Mouse (Mus musculus): ENCODE results near the gene Dnttip1.
"Not testable (repeated sequence)": the region's sequence is repeated elsewhere in the genome, so short reads cannot be mapped to it uniquely, and the experiment has no call there.

The Dnttip1 gene

DNA sequence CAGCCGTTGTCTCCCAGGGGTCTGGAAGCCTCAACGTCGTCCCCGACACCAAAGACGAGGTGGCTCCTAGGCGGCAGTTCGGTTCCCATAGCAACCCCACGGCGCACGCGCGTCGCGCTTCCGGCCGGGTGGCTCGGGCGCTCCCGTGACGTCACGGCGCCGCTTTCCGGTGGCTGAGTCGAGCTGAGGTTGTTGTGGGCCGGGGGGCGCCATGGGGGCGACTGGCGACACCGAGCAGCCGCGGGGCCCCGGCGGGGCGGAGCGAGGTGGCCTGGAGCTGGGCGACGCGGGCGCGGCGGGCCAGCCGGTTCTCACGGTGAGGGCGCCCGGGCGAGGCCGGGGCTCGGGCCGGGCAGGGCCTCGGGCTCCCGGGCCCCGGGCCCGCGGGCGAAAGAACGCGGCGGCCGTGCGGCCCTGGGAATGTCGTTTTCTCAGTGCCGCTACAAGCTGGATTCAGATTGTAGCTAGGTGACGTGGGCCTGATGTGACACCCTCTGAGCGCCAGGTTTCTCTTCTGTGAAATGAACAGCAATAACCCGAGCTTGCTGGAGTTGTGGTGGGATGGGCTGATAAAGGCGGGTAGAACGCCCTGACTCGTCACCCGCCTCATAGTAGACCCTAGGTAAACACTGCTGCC is at the start of gene Dnttip1, which contains the start of gene Wfdc3:
Gene Dnttip1 (plus strand): TSS at position 141 of the 637 bp plus-strand sequence.
Gene Wfdc3 (minus strand): TSS at position 89 of the 637 bp plus-strand sequence.
- peak; percentile 94 to 96 for DNase-seq

DNA sequence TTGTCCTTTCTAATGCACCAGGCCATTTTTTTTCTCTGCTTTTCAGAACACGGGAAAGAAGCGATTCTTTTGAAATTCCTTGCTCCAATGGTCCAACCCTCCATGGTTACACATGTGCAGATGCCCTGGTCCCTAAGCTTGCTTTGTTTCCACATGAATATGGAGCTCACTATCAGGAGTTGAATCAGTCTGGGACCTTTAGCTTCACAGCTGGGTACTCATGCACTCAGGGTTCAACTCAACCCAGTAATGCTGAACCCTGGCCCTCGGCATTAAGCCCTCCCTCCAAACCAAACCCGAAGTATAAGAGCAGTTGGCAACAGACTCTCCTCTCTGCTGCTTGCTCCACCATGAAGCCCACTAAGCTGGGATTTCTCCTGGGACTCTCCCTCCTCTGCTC is 47.6 kb upstream of the Dnttip1 start, which contains the start of gene Spint4:
Gene Spint4 (plus strand): TSS at position 301 of the 400 bp plus-strand sequence.
- DNase-seq, result no peak

DNA sequence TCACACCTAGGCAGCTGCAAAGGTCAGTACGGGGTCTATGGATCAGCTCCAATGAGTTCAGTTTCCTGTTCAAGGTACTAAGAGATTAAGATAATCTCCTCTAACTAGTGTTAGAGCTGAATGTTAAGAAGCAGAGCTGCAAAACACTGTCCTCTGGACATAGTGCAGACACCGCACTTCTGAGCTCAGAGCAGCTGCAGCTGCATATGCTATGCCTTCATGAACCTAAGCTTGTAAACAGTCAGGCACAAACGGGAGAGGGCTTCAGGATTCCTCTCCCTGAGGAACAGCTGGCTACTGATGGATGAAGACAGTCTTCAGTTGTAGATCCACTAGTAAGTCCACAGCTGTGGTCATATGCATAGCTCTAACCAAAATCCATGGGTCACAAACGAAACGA is 44.8 kb upstream of the Dnttip1 start:
- no peak for DNase-seq

DNA sequence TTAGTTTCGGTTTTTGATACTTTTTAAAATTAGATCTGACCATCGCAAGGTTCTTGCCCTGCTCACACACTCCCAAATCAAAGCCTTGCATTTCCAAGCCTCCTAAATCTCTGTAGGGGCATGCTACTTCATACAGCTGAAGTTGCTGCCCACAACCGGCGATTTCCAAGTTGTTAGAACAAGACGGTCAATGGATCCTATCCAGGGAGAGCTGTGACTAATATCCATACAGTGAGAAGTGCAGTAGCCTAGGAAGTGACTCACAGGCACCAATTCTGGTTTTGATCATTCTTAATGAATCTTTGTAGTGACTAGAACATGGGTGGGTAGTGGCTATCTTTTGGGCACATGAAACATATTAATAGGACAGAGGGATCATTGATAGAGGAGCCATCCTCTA is 44.0 kb upstream of the Dnttip1 start:
- DNase-seq, result no peak

DNA sequence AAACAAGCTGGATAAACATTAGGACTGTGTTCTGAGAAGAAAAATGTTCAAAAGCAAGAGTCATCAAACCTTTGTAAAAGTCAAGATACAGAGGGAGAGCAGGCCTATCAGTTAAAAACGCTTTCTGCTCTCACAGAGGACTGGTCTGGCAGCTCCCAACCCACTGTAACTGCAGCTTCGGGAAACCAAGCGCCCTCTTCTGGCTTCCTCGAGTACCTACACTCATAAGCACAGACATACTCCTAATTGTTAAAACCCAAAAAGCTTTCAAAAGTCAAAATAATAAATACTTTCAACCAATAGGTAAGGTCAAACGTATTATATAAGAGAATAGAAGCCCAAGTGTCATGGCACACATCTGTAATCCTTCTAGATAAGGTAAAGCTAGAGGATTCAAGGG is 41.5 kb upstream of the Dnttip1 start:
- DNase-seq, result no peak

DNA sequence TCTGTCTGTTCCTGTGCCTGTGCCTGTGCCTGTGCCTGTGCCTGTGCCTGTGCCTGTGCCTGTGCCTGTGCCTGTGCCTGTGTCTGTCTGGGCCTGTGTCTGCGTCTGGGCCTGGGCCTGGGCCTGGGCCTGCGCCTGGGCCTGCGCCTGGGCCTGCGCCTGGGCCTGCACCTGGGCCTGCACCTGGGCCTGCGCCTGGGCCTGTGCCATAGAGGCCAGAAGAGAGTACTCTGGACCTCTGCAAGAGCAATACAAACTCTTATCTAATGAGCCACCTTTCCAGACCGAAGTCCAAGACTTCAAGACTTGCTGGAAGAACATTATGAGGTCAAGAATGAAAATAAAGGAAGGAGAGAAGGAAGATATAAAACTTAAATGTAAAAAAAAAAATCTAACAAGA is 40.5 kb upstream of the Dnttip1 start:
- DNase-seq, result no peak

DNA sequence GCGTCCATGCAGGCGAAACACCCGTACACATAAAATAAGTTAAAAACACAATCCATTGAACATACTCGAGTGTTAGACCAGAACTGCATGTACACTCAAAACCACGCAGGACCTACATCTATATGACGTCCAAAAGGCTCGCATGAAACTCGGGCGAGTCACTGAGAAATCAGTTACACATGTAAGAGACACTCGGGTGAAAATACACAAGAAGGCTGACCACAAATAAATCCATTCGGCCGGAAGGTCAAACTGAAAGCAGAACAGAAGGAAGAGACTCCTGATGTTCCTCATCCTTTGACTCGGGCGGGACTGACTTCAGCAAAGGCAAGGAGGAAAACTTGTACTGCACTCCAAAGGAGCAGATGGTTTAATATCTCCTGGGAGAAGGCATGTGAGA is 39.8 kb upstream of the Dnttip1 start:
- no peak for DNase-seq

DNA sequence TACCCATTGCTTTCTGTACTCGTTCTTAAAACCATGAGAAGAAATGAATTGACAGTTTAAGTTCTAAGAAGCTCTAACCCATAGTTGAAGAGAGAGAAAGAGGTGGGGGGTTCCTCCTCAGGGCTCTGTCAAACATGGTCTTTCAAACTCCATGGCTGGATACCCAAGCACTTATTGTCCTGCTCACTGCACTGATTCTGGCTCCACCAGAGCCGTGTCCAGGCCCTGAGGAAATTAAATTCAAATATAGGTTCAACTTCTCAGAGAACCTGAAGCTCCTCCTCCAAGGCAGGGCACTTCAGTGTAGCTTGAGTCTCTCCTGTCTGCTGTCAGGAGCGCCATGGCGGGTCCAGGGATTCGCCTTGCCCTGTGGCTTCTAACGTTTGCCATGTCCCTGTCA is 30.8 kb upstream of the Dnttip1 start, which contains the start of gene Spint5:
Gene Spint5 (plus strand): TSS at position 301 of the 400 bp plus-strand sequence.
- DNase-seq, result no peak

DNA sequence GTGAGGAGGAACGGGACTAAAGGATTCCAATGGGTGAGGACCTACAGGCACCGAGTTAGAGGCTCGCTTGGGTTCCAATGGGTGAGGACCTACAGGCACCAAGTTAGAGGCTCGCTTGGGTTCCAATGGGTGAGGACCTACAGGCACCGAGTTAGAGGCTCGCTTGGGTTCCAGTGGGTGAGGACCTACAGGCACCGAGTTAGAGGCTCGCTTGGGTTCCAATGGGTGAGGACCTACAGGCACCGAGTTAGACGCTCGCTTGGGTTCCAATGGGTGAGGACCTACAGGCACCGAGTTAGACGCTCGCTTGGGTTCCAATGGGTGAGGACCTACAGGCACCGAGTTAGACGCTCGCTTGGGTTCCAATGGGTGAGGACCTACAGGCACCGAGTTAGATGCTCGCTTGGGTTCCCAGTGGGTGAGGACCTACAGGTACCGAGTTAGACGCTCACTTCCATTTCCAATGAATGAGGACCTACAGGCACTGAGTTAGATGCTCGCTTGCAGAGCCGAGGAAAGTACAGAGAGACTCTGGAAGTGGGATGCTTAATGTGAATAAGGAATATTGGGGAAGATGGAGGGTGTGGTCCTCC is 29.5 kb upstream of the Dnttip1 start:
- not testable (repeated sequence) for DNase-seq

DNA sequence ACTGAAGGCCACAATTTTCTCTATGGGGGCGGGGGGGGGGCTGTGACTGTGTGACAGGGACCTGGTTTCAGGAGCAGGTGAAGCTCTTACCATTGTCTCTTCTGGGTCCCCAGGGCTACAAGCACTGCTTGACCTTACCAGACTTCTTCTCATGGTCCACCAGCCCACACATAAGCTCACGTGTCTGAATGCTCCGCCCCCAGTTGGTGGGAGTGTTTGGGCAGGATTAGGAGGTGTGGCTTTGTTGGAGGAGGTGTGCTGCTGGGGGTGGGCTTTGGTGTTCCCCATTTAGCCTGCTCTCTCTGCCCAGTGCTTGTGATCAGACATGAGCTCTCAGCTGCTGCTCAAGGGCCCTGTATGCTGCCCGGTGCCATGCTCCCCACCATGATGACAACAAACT is 22.5 kb upstream of the Dnttip1 start:
- no peak for DNase-seq

DNA sequence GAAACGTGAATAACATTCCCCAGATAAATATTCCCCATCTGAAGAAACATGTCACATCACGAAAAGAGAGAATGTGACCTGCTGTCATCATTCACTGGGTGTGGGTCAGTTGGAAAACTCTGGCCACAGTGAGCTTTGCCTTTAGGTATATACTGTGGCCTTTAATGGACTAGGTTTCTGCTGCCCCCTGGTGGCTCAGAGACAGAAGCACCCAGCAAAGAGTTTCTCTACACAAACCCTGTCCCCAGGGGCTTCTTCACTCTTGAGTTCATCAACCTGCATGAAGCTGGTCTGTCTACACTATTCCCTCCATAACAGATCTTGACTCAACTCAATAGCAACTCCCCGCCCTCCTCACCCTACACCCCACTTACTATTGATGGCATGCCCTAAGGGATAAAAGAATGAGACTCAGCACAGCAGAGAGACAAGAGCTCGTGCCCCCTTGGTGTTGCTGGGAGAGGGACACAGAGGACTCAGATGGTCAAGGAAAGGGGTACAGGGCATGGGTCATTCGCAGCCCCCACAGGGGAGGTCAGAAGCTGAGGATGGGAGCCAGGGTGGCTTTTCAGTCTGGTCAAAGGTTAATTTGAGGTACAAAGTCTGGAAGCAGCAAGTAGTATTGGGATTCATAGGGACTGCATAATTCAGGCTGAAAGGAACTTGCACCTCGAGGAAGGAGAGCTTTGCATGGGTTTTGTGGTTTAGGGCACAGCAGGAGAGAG is 19.7 kb upstream of the Dnttip1 start:
- DNase-seq, result peak; percentile 57 to 77

DNA sequence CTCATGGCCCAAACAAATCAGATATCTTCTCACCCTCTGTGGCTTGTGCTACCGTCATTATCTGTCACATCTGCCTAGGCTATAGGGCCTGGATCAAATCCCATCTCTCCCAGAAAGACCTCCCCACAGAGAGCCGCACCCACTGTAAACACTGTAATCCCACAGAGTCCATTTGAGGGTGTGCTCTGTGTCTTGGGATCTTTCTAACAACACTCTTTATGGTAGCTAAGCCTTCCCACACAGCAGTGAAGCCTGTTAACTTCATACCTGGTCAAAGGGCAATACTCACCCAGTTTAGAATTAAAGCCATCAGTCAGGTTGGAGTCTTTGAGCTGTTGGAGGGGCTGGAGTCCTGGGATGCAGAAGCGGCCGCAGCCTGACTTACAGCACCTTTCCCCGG is 14.1 kb upstream of the Dnttip1 start:
- no peak for DNase-seq

DNA sequence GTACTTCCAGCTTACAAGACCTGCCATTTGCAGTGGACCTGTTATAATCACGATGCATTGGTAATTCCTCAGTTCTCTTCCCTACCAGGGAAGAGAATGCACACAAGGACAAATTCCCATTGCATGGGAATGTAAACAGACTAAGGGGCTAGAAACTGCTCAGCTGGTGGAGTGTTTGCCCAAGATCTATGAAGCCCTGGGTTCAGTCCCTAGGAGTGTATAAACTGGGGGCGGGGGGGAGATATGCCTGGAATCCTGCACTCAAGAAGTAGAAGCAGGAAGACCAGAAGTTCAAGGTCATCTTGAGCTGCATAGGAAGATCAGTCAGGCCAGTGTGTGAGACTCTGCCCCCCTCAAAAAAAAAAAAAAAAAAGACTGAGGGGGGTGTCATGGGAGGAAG is 12.5 kb upstream of the Dnttip1 start:
- no peak for DNase-seq

DNA sequence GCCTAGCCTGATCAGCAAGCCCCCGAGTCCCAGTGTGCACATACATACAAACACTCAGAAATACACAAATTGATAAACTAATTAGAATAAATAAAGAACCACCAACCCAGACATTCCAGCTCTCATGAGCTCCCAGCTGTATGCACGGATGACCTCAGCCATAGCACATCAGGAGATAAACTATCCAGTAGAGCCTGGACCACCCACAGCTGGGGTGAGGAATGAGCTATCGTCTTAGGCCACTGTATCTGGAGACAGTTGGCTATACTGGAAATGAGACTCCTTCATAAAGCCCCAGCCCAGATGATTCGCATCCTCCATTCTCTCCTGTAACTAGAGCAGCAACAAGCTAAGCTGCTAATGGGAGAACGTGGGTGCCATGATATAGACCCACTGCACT is 10.9 kb upstream of the Dnttip1 start:
- DNase-seq, result no peak

DNA sequence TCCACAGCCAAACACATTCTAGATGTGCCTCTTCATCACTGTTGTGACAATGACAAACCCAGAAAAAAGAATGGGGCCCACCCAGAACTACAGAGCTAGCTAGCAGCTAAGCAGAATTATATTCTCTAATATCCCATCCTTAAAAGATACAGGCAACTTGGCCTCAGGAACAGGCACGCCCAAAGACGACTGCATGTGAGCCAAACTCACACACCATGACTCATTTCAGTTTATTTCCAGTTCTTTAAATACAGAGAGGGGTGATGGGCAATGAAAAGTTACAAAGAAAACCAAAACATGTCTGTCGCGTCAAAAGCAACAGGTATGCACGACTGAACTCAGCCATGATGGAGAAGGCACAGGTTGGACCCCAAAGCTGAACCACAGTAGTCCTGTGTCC is 10.3 kb upstream of the Dnttip1 start:
- DNase-seq, result no peak

DNA sequence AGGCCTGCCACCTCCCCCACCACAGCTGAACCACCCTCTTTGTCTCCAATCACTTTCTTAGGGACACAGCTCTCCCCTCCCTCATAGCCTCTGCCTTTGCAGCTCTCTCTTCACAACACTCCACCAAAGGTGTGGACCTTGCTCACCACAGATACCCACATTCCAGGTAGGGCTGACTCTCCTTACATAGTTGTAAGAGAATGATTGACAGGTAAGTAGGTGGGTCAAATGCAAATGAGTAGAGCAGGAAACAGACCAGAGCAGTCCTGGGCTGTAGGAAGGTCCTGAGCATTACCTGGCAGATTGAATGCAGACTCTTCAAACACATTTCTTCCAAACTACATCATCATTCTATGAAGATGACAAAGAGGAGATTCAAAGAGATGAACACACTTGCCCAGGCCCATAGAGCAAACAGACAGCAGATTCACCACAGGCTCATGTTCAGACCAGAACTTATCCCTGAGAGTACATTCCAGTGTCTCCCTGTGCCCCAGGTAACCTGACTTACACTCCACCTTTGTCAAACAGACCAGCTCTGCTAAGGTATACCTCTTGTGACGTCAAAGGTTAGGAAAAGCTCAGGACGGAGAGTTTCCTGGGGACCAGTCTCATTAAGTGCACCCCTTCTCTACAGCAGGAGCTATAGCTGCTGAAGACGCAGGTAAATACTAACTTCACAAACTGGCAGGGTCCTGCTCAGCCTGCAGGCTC is 8.2 kb upstream of the Dnttip1 start:
- DNase-seq, result no peak

DNA sequence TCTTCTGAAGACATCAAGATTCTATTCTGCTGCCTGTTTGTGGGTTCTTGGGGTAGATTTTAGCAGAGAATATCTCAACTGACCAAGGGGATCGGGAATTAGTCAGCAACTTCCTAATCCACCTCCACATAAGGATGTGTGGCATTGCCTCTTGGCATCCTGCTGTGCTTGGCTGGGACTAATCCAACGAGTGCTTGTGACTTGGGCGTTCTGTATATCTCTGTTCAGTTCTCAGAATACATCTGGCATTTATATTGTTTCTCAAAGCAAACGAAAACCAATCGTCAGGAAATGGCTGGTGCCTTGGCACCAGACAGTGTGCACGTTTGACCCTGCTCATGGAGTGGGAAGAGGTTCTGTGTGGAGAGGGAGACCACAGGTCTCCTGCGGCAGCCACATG is 5.9 kb upstream of the Dnttip1 start:
- DNase-seq, result no peak

DNA sequence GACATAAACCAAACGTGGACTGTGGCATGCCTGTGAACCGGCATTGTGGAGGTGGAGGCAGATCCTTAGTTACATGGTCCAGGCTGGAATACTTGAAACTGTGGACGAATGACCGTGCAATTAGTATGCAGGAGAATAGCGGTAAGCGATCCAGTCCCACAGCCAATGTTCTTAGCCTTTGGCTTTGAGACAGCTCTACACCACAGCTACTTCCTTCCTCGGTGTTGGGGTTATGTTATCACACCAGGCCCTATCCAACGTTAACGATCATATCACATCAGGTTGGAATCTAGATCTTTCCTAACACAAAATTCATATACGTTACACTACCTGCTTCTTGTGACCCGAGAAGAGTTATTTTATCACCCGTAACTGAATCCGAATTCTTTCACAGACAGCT is 796 bp upstream of the Dnttip1 start:
- no peak for DNase-seq

DNA sequence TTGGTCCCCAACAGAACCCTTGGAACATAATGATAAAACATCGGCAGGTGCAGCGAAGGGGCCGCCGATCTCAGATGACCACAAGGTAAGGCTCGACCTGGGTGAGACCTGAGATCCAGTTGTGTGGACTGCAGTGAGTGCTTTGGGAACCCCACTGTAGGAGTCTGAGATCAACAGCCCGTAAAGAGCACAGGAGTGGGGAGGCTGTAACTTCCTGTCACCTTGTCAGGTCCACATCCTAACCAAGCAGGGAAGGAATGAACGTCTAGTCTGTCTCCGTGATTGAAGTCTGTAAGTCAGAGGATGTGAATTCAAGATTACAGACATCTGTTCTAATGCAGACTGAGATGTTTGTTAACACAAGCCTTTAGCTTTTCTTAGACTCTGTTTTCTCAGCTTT is 910 bp downstream of the Dnttip1 start:
- DNase-seq, result no peak

DNA sequence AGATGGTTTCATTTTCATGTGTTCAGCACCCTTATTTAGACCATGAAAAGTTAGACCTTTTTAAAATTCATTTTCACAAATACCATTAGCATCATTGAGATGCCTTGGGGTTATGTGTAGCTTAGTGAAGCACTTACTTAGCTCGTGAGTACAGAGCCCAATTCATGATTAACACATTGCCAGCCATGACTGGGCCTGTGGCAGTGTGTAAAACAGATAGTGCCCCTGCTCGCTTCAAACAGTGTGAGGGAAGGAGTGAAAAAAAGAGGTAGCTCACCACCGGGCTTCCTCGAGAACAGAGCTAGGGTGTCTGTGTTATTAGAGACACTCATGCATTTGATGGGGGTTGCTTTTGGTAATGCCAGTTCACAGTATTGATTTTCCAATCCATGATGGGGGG is 2.4 kb downstream of the Dnttip1 start:
- no peak for DNase-seq

DNA sequence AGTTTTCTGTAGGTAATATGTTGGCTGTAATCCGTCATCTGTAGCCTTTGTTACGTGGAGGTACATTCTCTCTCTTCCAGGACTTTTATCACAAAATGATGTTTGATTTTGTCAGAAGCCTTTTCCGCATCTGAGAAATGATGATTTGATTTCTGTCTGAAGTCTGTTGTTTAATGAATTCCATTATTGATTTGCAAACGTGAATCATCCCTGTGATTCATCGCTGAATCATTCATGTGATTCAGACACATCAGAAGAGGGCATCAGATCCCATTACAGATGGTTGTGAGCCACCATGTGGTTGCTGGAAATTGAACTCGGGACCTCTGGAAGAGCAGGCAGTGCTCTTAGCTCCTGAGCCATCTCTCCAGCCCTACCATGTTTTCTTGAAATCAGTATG is 3.2 kb downstream of the Dnttip1 start:
- no peak for DNase-seq

DNA sequence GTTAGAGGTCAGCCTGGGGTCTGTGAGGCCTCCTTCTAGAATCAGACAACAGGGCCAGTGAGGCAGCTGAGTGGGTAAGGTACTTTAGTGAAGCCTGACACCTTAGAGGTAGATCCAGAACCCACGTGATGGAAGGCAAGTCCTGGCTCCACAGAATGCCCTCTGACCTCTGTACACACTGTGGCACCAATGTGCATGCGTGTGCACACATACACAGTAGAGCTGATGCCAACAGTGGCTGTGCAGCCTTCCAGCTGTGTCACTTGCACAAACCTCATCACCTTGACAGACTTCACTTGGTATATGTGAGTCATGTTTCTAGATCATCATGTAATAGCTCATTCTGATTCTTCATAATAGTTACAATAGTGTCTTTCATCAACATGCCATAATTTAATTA is 6.7 kb downstream of the Dnttip1 start:
- no peak for DNase-seq

DNA sequence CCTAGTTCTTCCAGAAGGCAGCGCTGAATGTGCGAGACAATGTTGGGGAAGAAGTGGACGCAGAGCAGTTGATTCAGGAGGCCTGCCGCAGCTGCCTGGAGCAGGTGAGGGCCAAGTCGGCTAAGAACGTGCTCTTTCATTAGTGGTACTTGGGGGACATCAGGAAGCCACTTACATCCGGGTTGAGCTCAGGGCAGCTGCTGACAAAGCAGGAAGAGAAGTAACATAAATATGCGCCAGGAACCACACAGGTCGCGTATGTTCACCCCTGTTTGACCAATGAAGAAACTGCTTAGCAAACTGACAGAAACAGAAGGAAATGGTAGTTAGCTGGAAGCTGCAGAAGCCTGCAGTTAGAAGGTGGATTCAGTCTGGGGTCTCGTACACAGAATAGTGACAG is 8.3 kb downstream of the Dnttip1 start:
- DNase-seq, result no peak

DNA sequence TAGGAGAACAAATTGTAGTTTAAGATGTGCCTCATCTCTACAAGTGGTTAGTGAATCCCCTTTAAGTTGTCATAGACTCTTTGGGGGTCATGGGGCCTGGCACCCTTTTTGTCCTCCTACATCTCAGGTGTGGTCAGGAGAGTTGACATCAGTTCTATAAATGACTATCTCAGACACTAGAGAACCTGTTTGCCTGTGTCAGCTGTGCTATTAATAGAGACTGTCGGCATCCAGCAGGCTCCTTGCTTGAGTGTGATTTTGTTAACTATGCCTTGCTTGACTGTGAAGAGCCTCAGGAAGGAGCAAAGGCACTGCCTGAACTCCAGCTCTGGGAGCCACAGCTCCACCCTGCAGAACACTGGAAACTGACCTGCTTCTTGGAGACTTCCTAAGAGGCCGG is 9.0 kb downstream of the Dnttip1 start:
- no peak for DNase-seq
